Mouse (Mus musculus): ENCODE data around the gene Rai14. TPM values are rescaled to one million over a fixed set of nuclear protein-coding genes. Genes with fewer than 3 reads are reported as not detected.

Rai14 gene
- polyA plus RNA-seq (2015; fragmentation: Nextera tagmentation; extraction: Ambion mirVana): 16.8 and 17.4 TPM in 2 replicates

- peaks cover 8% of the 10 kb centered on the region; the same call in 1 of the 2 replicates for H3K4me1 ChIP-seq (replicated peaks)
- peak within 1 kb of the TSS; percentile 73 for H3K9ac ChIP-seq
- H3K4me2 ChIP-seq (replicated peaks): peak within 1 kb of the TSS; percentile 95
- no peaks in the 10 kb centered on the region for H3K27me3 ChIP-seq (replicated peaks)
- H3K36me3 ChIP-seq: no peaks in the 10 kb centered on the region
- no peaks in the 10 kb centered on the region for H3K9me3 ChIP-seq
- H3K4me3 ChIP-seq (replicated peaks): peak within 1 kb of the TSS; percentile 71
- peak within 1 kb of the TSS; percentile 80 for H3K27ac ChIP-seq
- under 1% methylated on average over 53 of the region's 68 CpGs for WGBS
- peak; percentile 92 for ATAC-seq
These were observed at the start of gene Rai14 for GRCm38 (mm10) chr15:10714409-10715138. Gene Rai14 (minus strand): TSS chr15:10714624.

GRCm38 (mm10) chr15:10761441-10761840 is 47.0 kb upstream of the Rai14 start:
- H3K27ac ChIP-seq: no peak overlapping the region
- ATAC-seq: no peak
- no peaks in the 10 kb centered on the region for H3K4me1 ChIP-seq (replicated peaks)
- no peak overlapping the region for H3K9ac ChIP-seq
- H3K9me3 ChIP-seq: no peaks in the 10 kb centered on the region
- no peak overlapping the region for H3K4me2 ChIP-seq (replicated peaks)
- H3K27me3 ChIP-seq (replicated peaks): no peaks in the 10 kb centered on the region
- no peak overlapping the region for H3K4me3 ChIP-seq (replicated peaks)
- H3K36me3 ChIP-seq: no peaks in the 10 kb centered on the region
- 85% methylated on average over 6 of the region's 6 CpGs for WGBS

GRCm38 (mm10) chr15:10760006-10760405 is 45.6 kb upstream of the Rai14 start:
- no peaks in the 10 kb centered on the region for H3K4me1 ChIP-seq (replicated peaks)
- H3K27ac ChIP-seq: no peak overlapping the region
- H3K27me3 ChIP-seq (replicated peaks): no peaks in the 10 kb centered on the region
- 85% methylated on average over 12 of the region's 12 CpGs for WGBS
- H3K9ac ChIP-seq: no peak overlapping the region
- no peaks in the 10 kb centered on the region for H3K36me3 ChIP-seq
- no peak overlapping the region for H3K4me2 ChIP-seq (replicated peaks)
- no peak for ATAC-seq
- no peaks in the 10 kb centered on the region for H3K9me3 ChIP-seq
- H3K4me3 ChIP-seq (replicated peaks): no peak overlapping the region

- Histone ChIP-seq H3K4me1 (replicated peaks) (no peaks in the 10 kb centered on the region), H3K27ac (no peak overlapping the region), H3K36me3 (no peaks in the 10 kb centered on the region), H3K27me3 (replicated peaks) (no peaks in the 10 kb centered on the region), H3K9me3 (no peaks in the 10 kb centered on the region), H3K4me3 (replicated peaks) (no peak overlapping the region), H3K4me2 (replicated peaks) (no peak overlapping the region), H3K9ac (no peak overlapping the region)
- 94% methylated on average over 4 of the region's 4 CpGs for WGBS
- ATAC-seq: no peak
These were observed 45.0 kb upstream of the Rai14 start for GRCm38 (mm10) chr15:10759440-10759839.

- Histone ChIP-seq H3K4me1 (replicated peaks) (no peaks in the 10 kb centered on the region), H3K9me3 (no peaks in the 10 kb centered on the region), H3K4me2 (replicated peaks) (no peak overlapping the region), H3K27me3 (replicated peaks) (no peaks in the 10 kb centered on the region), H3K4me3 (replicated peaks) (no peak overlapping the region), H3K36me3 (no peaks in the 10 kb centered on the region), H3K9ac (no peak overlapping the region), H3K27ac (no peak overlapping the region)
- ATAC-seq: peak; percentile 87
These were observed 44.4 kb upstream of the Rai14 start for GRCm38 (mm10) chr15:10758808-10759207.

GRCm38 (mm10) chr15:10751141-10751540 is 36.7 kb upstream of the Rai14 start:
- Histone ChIP-seq H3K36me3 (no peaks in the 10 kb centered on the region), H3K9ac (no peak overlapping the region), H3K27me3 (replicated peaks) (no peaks in the 10 kb centered on the region), H3K4me1 (replicated peaks) (no peaks in the 10 kb centered on the region), H3K4me2 (replicated peaks) (no peak overlapping the region), H3K4me3 (replicated peaks) (no peak overlapping the region), H3K9me3 (no peaks in the 10 kb centered on the region), H3K27ac (no peak overlapping the region)
- no peak for ATAC-seq
- 70% methylated on average over 2 of the region's 2 CpGs for WGBS

- Histone ChIP-seq H3K9ac (no peak overlapping the region), H3K27me3 (replicated peaks) (no peaks in the 10 kb centered on the region), H3K4me1 (replicated peaks) (no peaks in the 10 kb centered on the region), H3K4me2 (replicated peaks) (no peak overlapping the region), H3K36me3 (no peaks in the 10 kb centered on the region), H3K9me3 (no peaks in the 10 kb centered on the region), H3K27ac (no peak overlapping the region), H3K4me3 (replicated peaks) (no peak overlapping the region)
- WGBS: 71% methylated on average over 2 of the region's 2 CpGs
- ATAC-seq: no peak
These were observed 35.9 kb upstream of the Rai14 start for GRCm38 (mm10) chr15:10750339-10750738.

- Histone ChIP-seq H3K9me3 (no peaks in the 10 kb centered on the region), H3K27ac (no peak overlapping the region), H3K4me2 (replicated peaks) (no peak overlapping the region), H3K9ac (no peak overlapping the region), H3K27me3 (replicated peaks) (no peaks in the 10 kb centered on the region), H3K4me1 (replicated peaks) (no peaks in the 10 kb centered on the region), H3K36me3 (no peaks in the 10 kb centered on the region), H3K4me3 (replicated peaks) (no peak overlapping the region)
- ATAC-seq: no peak
- WGBS: 54% methylated on average over 4 of the region's 4 CpGs
These were observed 35.3 kb upstream of the Rai14 start for GRCm38 (mm10) chr15:10749678-10750077.

GRCm38 (mm10) chr15:10747638-10748037 is 33.2 kb upstream of the Rai14 start:
- no peak overlapping the region for H3K9ac ChIP-seq
- H3K27ac ChIP-seq: no peak overlapping the region
- no peaks in the 10 kb centered on the region for H3K9me3 ChIP-seq
- H3K36me3 ChIP-seq: no peaks in the 10 kb centered on the region
- H3K4me3 ChIP-seq (replicated peaks): no peak overlapping the region
- no peaks in the 10 kb centered on the region for H3K27me3 ChIP-seq (replicated peaks)
- H3K4me2 ChIP-seq (replicated peaks): no peak overlapping the region
- H3K4me1 ChIP-seq (replicated peaks): no peaks in the 10 kb centered on the region
- no peak for ATAC-seq
- 64% methylated on average over 8 of the region's 8 CpGs for WGBS

GRCm38 (mm10) chr15:10747226-10747625 is 32.8 kb upstream of the Rai14 start:
- no peaks in the 10 kb centered on the region for H3K4me1 ChIP-seq (replicated peaks)
- no peak overlapping the region for H3K27ac ChIP-seq
- H3K9me3 ChIP-seq: no peaks in the 10 kb centered on the region
- WGBS: 50% methylated on average over 4 of the region's 4 CpGs
- H3K9ac ChIP-seq: no peak overlapping the region
- no peaks in the 10 kb centered on the region for H3K36me3 ChIP-seq
- ATAC-seq: no peak
- H3K27me3 ChIP-seq (replicated peaks): no peaks in the 10 kb centered on the region
- no peak overlapping the region for H3K4me3 ChIP-seq (replicated peaks)
- no peak overlapping the region for H3K4me2 ChIP-seq (replicated peaks)

- no peaks in the 10 kb centered on the region for H3K36me3 ChIP-seq
- H3K9ac ChIP-seq: no peak overlapping the region
- H3K27me3 ChIP-seq (replicated peaks): no peaks in the 10 kb centered on the region
- ATAC-seq: no peak
- H3K27ac ChIP-seq: no peak overlapping the region
- no peak overlapping the region for H3K4me2 ChIP-seq (replicated peaks)
- H3K9me3 ChIP-seq: no peaks in the 10 kb centered on the region
- no peak overlapping the region for H3K4me3 ChIP-seq (replicated peaks)
- WGBS: 84% methylated on average over 4 of the region's 4 CpGs
- no peaks in the 10 kb centered on the region for H3K4me1 ChIP-seq (replicated peaks)
These were observed 32.1 kb upstream of the Rai14 start for GRCm38 (mm10) chr15:10746303-10747051.

- no peak overlapping the region for H3K27ac ChIP-seq
- H3K4me2 ChIP-seq (replicated peaks): no peak overlapping the region
- H3K36me3 ChIP-seq: no peaks in the 10 kb centered on the region
- no peaks in the 10 kb centered on the region for H3K9me3 ChIP-seq
- H3K9ac ChIP-seq: no peak overlapping the region
- H3K27me3 ChIP-seq (replicated peaks): no peaks in the 10 kb centered on the region
- no peaks in the 10 kb centered on the region for H3K4me1 ChIP-seq (replicated peaks)
- H3K4me3 ChIP-seq (replicated peaks): no peak overlapping the region
- WGBS: 63% methylated on average over 6 of the region's 6 CpGs
- ATAC-seq: no peak
These were observed 28.0 kb upstream of the Rai14 start for GRCm38 (mm10) chr15:10742441-10742840.

GRCm38 (mm10) chr15:10739279-10739678 is 24.9 kb upstream of the Rai14 start:
- 49% methylated on average over 1 of the region's 1 CpGs for WGBS
- Histone ChIP-seq H3K4me1 (replicated peaks) (no peaks in the 10 kb centered on the region), H3K4me2 (replicated peaks) (no peak overlapping the region), H3K4me3 (replicated peaks) (no peak overlapping the region), H3K9me3 (no peaks in the 10 kb centered on the region), H3K9ac (no peak overlapping the region), H3K36me3 (no peaks in the 10 kb centered on the region), H3K27me3 (replicated peaks) (no peaks in the 10 kb centered on the region), H3K27ac (no peak overlapping the region)
- no peak for ATAC-seq

Measured in intestine, embryonic 15.5 days (tissue).